Mouse (Mus musculus): ENCODE measurements around the gene Ttc7b. TPM values are rescaled to one million over a fixed set of nuclear protein-coding genes. Genes with fewer than 3 reads are reported as not detected.

The Ttc7b gene
- total and polyA plus RNA-seq, 3 experiments = 11.7 to 23.7 TPM; not detected in 1

- no peaks in the 10 kb centered on the region for H3K27me3 ChIP-seq (ENCODE audit: control insufficient read depth in 1 of 2, insufficient read depth in 2 of 2, low read length in 2 of 2)
- TF ChIP-seq ZNF384 (IDR thresholded peaks at IDR 0.05; ENCODE audit: low read depth, low read length) (no peak), UBTF (IDR thresholded peaks at IDR 0.05; ENCODE audit: borderline replicate concordance, insufficient read depth, low read depth, low read length) (no peak), RAD21 (IDR thresholded peaks at IDR 0.05; ENCODE audit: low read depth, low read length) (no peak), CTCF (IDR thresholded peaks at IDR 0.05 in 2 of 3, conservative IDR thresholded peaks at IDR 0.05 in 1 of 3; ENCODE audit: control insufficient read depth in 1 of 3, insufficient read depth in 1 of 3, low read depth in 2 of 3, low read length in 3 of 3, poor library complexity in 1 of 3, severe bottlenecking in 1 of 3) (no peak), HCFC1 (IDR thresholded peaks at IDR 0.05; ENCODE audit: low read depth, low read length) (no peak)
- H3K4me3 ChIP-seq (ENCODE audit: control insufficient read depth in 1 of 2, insufficient read depth in 1 of 2, low read depth in 2 of 2, low read length in 2 of 2) = no peak overlapping the region
- no peaks in the 10 kb centered on the region; a peak in 1 of 4 replicates for H3K36me3 ChIP-seq (ENCODE audit: control insufficient read depth in 1 of 2, insufficient read depth in 2 of 2, low read length in 2 of 2)
- no peak for DNase-seq (ENCODE audit: low read depth, low spot score)
- H3K27ac ChIP-seq (ENCODE audit: control insufficient read depth, low read depth, low read length) = no peak overlapping the region
- no peaks in the 10 kb centered on the region for H3K9me3 ChIP-seq (replicated peaks; ENCODE audit: insufficient read depth, low read length)
- no peaks in the 10 kb centered on the region for H3K4me1 ChIP-seq (ENCODE audit: control insufficient read depth in 1 of 2, insufficient read depth in 2 of 2, low read length in 2 of 2)
- H3K9ac ChIP-seq (ENCODE audit: control insufficient read depth, low read depth, low read length, poor library complexity, severe bottlenecking) = no peak overlapping the region
- no peaks in the 10 kb centered on the region for H3K79me2 ChIP-seq (ENCODE audit: control insufficient read depth, insufficient read depth, low read length, poor library complexity)
Measured at GRCm38 (mm10) chr12:100441609-100442008, 79.0 kb downstream of the Ttc7b start.

DNA sequence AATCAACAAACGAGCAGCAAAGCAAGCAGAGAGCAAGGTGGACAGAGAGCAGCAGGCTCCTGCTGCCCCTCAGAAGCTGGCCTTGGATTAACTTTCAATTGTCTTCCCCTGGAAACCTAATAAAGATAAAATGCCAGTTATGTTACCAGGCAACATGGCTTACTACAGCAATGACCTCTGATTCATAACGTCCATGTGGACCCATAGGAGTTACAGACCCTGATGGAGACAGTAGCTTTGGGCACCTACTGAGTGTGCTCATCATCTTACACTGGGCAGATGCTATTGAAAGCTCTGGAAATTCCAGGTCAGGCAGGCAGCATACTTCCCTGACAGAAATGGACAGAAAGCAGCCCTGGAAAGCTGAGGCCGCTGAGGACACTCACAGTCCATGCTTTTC is 80.7 kb downstream of the Ttc7b start:
- DNase-seq (ENCODE audit: low read depth, low spot score) = no peak
- Histone ChIP-seq H3K36me3 (ENCODE audit: control insufficient read depth in 1 of 2, insufficient read depth in 2 of 2, low read length in 2 of 2) (no peaks in the 10 kb centered on the region), H3K9me3 (replicated peaks; ENCODE audit: insufficient read depth, low read length) (no peaks in the 10 kb centered on the region), H3K4me1 (ENCODE audit: control insufficient read depth in 1 of 2, insufficient read depth in 2 of 2, low read length in 2 of 2) (no peaks in the 10 kb centered on the region), H3K79me2 (ENCODE audit: control insufficient read depth, insufficient read depth, low read length, poor library complexity) (no peaks in the 10 kb centered on the region), H3K9ac (ENCODE audit: control insufficient read depth, low read depth, low read length, poor library complexity, severe bottlenecking) (no peak overlapping the region), H3K4me3 (ENCODE audit: control insufficient read depth in 1 of 2, insufficient read depth in 1 of 2, low read depth in 2 of 2, low read length in 2 of 2) (no peak overlapping the region), H3K27me3 (ENCODE audit: control insufficient read depth in 1 of 2, insufficient read depth in 2 of 2, low read length in 2 of 2) (no peaks in the 10 kb centered on the region), H3K27ac (ENCODE audit: control insufficient read depth, low read depth, low read length) (no peak overlapping the region)
- TF ChIP-seq MAFK (IDR thresholded peaks at IDR 0.05; ENCODE audit: borderline replicate concordance, low read depth, low read length) = no peak

DNA sequence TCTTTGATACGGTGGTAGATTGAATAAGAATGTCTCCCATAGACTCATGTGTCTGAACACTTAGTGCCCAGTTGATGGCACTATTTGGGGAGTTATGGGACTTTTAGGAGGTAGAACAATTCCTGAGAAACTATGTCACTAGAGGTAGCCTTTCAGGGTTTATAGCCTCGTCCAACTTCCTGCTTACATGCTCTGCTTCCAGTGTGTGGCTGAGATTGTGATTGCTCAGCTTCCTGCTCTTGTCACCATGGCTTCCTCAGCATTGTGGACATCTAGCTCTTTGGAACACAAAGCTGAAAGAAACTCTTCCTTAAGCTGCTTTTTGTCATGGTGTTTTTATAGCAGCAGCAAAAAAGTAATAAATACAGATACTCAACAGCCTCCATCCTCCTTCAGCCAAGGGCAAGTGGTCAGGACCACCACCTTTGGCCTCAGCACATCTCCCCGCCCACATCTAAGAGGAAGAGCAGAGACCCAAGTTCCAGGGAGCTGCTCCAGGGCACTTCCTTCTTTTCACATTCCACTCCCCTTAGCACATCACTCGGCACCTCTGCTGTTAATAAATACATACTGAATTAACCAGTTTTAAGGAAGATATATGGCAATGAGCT is 81.4 kb downstream of the Ttc7b start:
- no peaks in the 10 kb centered on the region for H3K9me3 ChIP-seq (replicated peaks; ENCODE audit: insufficient read depth, low read length)
- DNase-seq (ENCODE audit: low read depth, low spot score) = no peak
- H3K9ac ChIP-seq (ENCODE audit: control insufficient read depth, low read depth, low read length, poor library complexity, severe bottlenecking) = no peak overlapping the region
- no peaks in the 10 kb centered on the region for H3K79me2 ChIP-seq (ENCODE audit: control insufficient read depth, insufficient read depth, low read length, poor library complexity)
- no peak overlapping the region for H3K27ac ChIP-seq (ENCODE audit: control insufficient read depth, low read depth, low read length)
- no peak overlapping the region for H3K4me3 ChIP-seq (ENCODE audit: control insufficient read depth in 1 of 2, insufficient read depth in 1 of 2, low read depth in 2 of 2, low read length in 2 of 2)
- H3K4me1 ChIP-seq (ENCODE audit: control insufficient read depth in 1 of 2, insufficient read depth in 2 of 2, low read length in 2 of 2) = no peaks in the 10 kb centered on the region
- TF ChIP-seq POLR2A (IDR thresholded peaks at IDR 0.05; ENCODE audit: control insufficient read depth in 1 of 2, insufficient read depth in 1 of 2, low read depth in 1 of 2, low read length in 2 of 2, poor library complexity in 1 of 2) (no peak), ETS1 (IDR thresholded peaks at IDR 0.05; ENCODE audit: low read depth, low read length) (no peak), ZNF384 (IDR thresholded peaks at IDR 0.05; ENCODE audit: low read depth, low read length) (no peak), KAT2A (conservative IDR thresholded peaks at IDR 0.05; ENCODE audit: low read depth, low read length) (no peak), EP300 (IDR thresholded peaks at IDR 0.05; ENCODE audit: low read depth in 1 of 2, low read length in 2 of 2) (no peak), MYC (IDR thresholded peaks at IDR 0.05; ENCODE audit: low read depth, low read length) (no peak), GABPA (IDR thresholded peaks at IDR 0.05; ENCODE audit: low read depth, low read length) (no peak), USF1 (IDR thresholded peaks at IDR 0.05; ENCODE audit: low read depth, low read length) (no peak), HCFC1 (IDR thresholded peaks at IDR 0.05; ENCODE audit: low read depth, low read length) (no peak), GATA1 (IDR thresholded peaks at IDR 0.05; ENCODE audit: low read depth, low read length) (no peak), ZC3H11A (IDR thresholded peaks at IDR 0.05; ENCODE audit: low read depth, low read length) (no peak), MAZ (IDR thresholded peaks at IDR 0.05; ENCODE audit: low read depth, low read length) (no peak), E2F4 (IDR thresholded peaks at IDR 0.05; ENCODE audit: borderline replicate concordance, low read depth, low read length) (no peak)
- H3K27me3 ChIP-seq (ENCODE audit: control insufficient read depth in 1 of 2, insufficient read depth in 2 of 2, low read length in 2 of 2) = no peaks in the 10 kb centered on the region
- no peaks in the 10 kb centered on the region for H3K36me3 ChIP-seq (ENCODE audit: control insufficient read depth in 1 of 2, insufficient read depth in 2 of 2, low read length in 2 of 2)
